Mouse (Mus musculus) heart, embryonic 14.5 days (tissue): ENCODE measurements around the gene Cd44. TPM values are rescaled to one million over a fixed set of nuclear protein-coding genes. Genes with fewer than 3 reads are reported as not detected.

Experiments
- ATAC-seq: fragments of 200-750 bp; cut with Nextera tagmentation; 2 replicates; pipeline ENCODE4 v1.8.0; 2017; ENCODE audit warnings: low read depth, moderate TSS enrichment; ENCODE audit not compliant: insufficient number of reproducible peaks, insufficient read depth, low FRiP score
- H3K27ac ChIP-seq, 2 experiments: fragments of 200-500 bp in 1 of 2; fragments of 300-500 bp in 1 of 2; sonication (generic) in 1 of 2; replicated peaks in 1 of 2; 2 replicates each; pipeline ENCODE4 v1.5.1; 2012 to 2014; ENCODE audit warnings: low read depth in 2 of 2, low read length in 2 of 2, control low read depth in 1 of 2, mild to moderate bottlenecking in 1 of 2, mixed read lengths in 1 of 2; ENCODE audit not compliant: control insufficient read depth in 1 of 2, insufficient read depth in 1 of 2
- H3K27me3 ChIP-seq: fragments of 300-500 bp; sonication (generic); 2 replicates; pipeline ENCODE4 v1.6.1; 2014; ENCODE audit warnings: mild to moderate bottlenecking, low read length, control low read depth; ENCODE audit not compliant: control insufficient read depth, insufficient read depth
- H3K36me3 ChIP-seq: fragments of 300-500 bp; sonication (generic); 2 replicates; pipeline ENCODE4 v1.6.1; 2014; ENCODE audit warnings: mild to moderate bottlenecking, control low read depth, low read length, mixed read lengths; ENCODE audit not compliant: control insufficient read depth, insufficient read depth
- H3K4me1 ChIP-seq, 2 experiments: fragments of 200-500 bp in 1 of 2; fragments of 300-500 bp in 1 of 2; sonication (generic) in 1 of 2; 2 replicates each; pipeline ENCODE4 v1.6.1; 2012 to 2014; ENCODE audit warnings: low read length in 2 of 2, control low read depth in 1 of 2, mixed read lengths in 1 of 2; ENCODE audit not compliant: control insufficient read depth in 2 of 2, insufficient read depth in 2 of 2
- H3K4me2 ChIP-seq: fragments of 300-500 bp; sonication (generic); 2 replicates; pipeline ENCODE4 v1.6.1; 2014; ENCODE audit warnings: mild to moderate bottlenecking, low read length
- H3K4me3 ChIP-seq, 2 experiments: fragments of 200-500 bp in 1 of 2; fragments of 300-500 bp in 1 of 2; sonication (generic) in 1 of 2; 2 replicates each; pipeline ENCODE4 v1.5.1; 2012 to 2014; ENCODE audit warnings: low read length in 2 of 2, mild to moderate bottlenecking in 2 of 2, control low read depth in 1 of 2, low read depth in 1 of 2, moderate library complexity in 1 of 2; ENCODE audit not compliant: control insufficient read depth in 1 of 2, insufficient read depth in 1 of 2
- H3K9ac ChIP-seq: fragments of 300-500 bp; sonication (generic); 2 replicates; pipeline ENCODE4 v1.6.1; 2014; ENCODE audit warnings: mild to moderate bottlenecking, low read length
- H3K9me3 ChIP-seq: fragments of 300-500 bp; sonication (generic); 2 replicates; pipeline ENCODE4 v1.6.1; 2016; ENCODE audit warnings: low read length, control low read depth; ENCODE audit not compliant: control insufficient read depth
- WGBS: fragments of 180-500 bp; shearing (Covaris S2); extraction: QIAGEN DNeasy Blood & Tissue Kit; methylation state at CpG from one replicate; pipeline ENCODE4 v1.1.7; 2014; 5-methylcytosine and 5-hydroxymethylcytosine counted together
- polyA plus RNA-seq: library from polyadenylated mRNA; unstranded; fragments of >200 nt; fragmentation: Nextera tagmentation; extraction: Ambion mirVana; gene quantifications from 2 replicates; pipeline ENCODE4 v1.2.1, GENCODE M21; 2014

Cd44 gene
- polyA plus RNA-seq, 1 experiment from 2014 or later: 22.9 TPM

DNA sequence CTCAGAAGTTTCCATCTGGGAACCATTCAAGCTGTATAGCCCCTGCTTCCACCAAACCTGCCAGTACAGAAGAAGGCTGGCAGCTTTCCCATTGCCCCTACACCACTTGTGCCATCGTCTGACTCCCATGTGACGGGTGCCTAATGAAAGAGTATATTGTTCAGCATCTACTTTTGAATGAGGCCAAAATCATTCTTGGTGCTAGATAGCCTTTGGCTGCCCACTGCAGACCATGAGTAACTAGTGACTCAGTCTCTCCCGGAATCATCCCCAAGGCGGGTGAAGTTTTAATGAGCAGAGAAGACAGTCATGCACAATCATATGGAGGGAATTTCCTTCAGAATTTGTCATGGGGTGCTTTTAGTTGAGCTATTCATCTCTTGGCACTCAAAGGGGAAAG, 28.3 kb downstream of the Cd44 start:
- Histone ChIP-seq H3K27me3 (no peaks in the 10 kb centered on the region), H3K36me3 (no peaks in the 10 kb centered on the region), H3K27ac (no peak overlapping the region), H3K4me2 (no peak overlapping the region), H3K9ac (no peak overlapping the region), H3K9me3 (no peaks in the 10 kb centered on the region), H3K4me1 (peaks cover 7 to 18% of the 10 kb centered on the region in 2 experiments), H3K4me3 (no peak overlapping the region)
- 86% methylated on average over 4 of the region's 4 CpGs for WGBS
- no peak for ATAC-seq

DNA sequence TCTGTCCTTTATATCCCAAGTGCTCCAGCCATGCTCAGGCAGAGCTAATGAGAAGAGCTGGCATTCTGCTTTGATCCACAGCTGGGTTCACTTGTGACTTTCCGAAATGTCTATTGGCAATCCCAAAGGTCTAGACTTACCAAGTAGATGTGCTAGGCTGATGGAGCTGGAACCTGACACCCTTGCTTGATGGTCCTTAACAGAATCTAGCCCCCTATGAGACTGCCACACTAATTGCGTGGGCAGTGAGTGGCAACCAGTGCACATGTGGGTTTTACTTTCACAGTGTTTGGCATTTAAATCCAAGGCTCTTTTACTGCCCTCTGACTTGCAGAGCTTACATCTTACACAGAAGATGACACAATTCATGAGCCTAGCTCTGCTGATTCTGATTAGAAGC, 29.0 kb downstream of the Cd44 start:
- Histone ChIP-seq H3K9me3 (no peaks in the 10 kb centered on the region), H3K4me2 (no peak overlapping the region), H3K9ac (no peak overlapping the region), H3K27ac (no peak overlapping the region), H3K27me3 (no peaks in the 10 kb centered on the region), H3K4me1 (peaks cover 10 to 22% of the 10 kb centered on the region in 2 experiments), H3K4me3 (no peak overlapping the region), H3K36me3 (no peaks in the 10 kb centered on the region)
- WGBS: 92% methylated on average over 2 of the region's 2 CpGs
- no peak for ATAC-seq

DNA sequence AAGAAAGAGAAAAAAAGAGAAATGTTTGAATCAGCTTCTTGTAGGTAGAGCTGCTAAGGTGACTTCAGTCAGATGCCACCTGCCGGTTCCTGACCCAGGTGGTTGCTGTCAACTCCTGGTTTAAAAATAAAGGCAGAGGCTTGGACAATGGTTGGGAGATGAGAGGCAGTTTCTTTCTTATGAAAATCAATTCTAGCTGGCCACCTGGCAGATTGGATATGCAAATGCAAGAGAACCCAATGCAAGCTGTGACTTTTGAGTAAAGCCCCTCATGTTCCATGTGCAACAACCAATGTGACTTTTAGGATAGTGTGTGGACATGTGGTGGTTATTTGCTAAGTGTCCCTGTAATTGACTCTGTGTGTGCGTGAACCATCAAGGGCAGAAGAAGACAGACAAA, 33.0 kb downstream of the Cd44 start:
- Histone ChIP-seq H3K4me1 (peaks cover 12 to 26% of the 10 kb centered on the region in 2 experiments), H3K9me3 (no peaks in the 10 kb centered on the region), H3K27ac (no peak overlapping the region), H3K4me2 (no peak overlapping the region), H3K4me3 (no peak overlapping the region), H3K9ac (no peak overlapping the region), H3K36me3 (peaks cover 6% of the 10 kb centered on the region; the same call in 1 of the 2 replicates), H3K27me3 (no peaks in the 10 kb centered on the region)
- WGBS: 84% methylated on average over 2 of the region's 2 CpGs
- ATAC-seq: no peak

DNA sequence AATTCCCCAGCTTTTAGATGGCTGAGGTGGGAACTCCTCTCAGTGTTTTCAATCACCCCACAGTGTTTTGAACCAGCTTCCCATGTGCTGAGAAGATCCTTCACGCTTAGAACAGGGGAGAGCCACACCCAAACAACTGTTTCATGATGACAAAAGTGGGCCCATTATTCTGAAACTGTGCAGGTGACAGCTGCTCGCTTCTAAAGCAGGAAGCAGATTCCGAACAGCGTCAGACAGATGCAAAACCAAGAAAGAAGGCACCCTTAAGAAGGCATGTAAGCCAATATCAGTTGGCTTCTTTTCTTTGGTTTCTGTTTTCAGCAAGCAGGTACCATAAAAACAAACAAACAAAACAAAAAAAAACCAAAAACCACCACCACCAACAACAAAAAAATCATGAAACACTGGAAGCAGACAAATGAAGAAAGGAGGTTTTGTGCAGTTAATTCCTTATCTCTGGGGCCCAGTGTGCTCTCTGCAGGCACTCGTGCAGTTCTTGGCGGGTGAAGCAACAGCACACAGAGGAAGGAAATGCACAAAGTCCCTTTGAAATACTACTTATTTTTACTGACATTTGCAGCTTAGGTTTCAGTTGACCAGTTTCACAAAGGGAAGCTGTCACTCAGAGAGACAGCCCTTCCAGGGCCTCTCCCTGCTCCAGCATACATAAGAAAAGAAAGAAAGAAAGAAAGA, 33.9 kb downstream of the Cd44 start:
- H3K36me3 ChIP-seq: peaks cover 8% of the 10 kb centered on the region; the same call in 1 of the 2 replicates
- H3K4me1 ChIP-seq: peaks cover 12 to 26% of the 10 kb centered on the region in 2 experiments
- H3K27me3 ChIP-seq: no peaks in the 10 kb centered on the region
- H3K9ac ChIP-seq: peak overlapping the region; percentile 25; the same call in 1 of the 2 replicates
- 20% methylated on average over 6 of the region's 6 CpGs for WGBS
- no peak for ATAC-seq
- peak overlapping the region; percentile 59 to 83 for H3K27ac ChIP-seq
- peak overlapping the region; percentile 27 for H3K4me2 ChIP-seq
- H3K9me3 ChIP-seq: no peaks in the 10 kb centered on the region
- H3K4me3 ChIP-seq: no peak overlapping the region

DNA sequence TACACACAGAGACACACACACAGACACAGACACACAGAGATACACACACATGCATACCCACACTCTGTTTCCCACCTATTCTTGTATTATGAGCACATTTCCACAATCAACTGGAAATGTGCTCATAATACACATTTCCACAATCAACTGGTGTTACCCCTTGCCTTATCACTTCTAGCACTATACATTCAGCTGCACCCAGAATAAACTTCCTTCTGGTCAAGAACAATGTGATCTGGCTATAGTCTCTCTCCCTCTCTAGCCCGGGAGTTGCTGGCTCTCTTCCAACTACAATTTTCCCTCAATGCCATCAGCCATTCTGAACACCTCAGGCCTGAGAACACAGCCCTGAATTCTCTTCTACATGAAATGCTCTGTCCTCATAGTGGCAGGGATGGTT, 34.9 kb downstream of the Cd44 start:
- H3K4me1 ChIP-seq: peaks cover 9 to 23% of the 10 kb centered on the region in 2 experiments
- H3K36me3 ChIP-seq: peaks cover 10% of the 10 kb centered on the region; the same call in 1 of the 2 replicates
- no peak overlapping the region for H3K9ac ChIP-seq
- H3K27me3 ChIP-seq: no peaks in the 10 kb centered on the region
- 0% methylated on average over 1 of the region's 1 CpGs for WGBS
- peak overlapping the region; percentile 70 to 83 for H3K27ac ChIP-seq
- no peak overlapping the region for H3K4me3 ChIP-seq
- H3K9me3 ChIP-seq: no peaks in the 10 kb centered on the region
- no peak overlapping the region for H3K4me2 ChIP-seq
- ATAC-seq: peak; percentile 52; the same call in 1 of the 2 replicates

DNA sequence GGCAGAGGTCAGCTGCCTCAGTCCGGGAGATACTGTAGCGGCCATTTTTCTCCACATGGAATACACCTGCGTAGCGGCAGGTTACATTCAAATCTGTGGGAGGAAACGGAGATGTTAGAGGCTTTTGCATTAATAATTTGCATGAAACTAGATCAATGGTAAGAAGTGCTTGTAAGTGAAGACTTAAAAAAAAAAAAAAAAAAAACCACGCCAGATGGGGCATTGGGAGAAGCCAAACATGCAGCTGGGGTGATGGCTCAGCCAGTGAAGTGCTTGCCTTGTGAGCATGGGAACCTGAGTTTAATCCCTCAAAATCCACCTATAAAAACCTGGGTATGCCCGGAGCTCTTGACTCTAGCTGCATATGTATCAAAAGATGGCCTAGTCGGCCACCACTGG, 36.1 kb downstream of the Cd44 start:
- Histone ChIP-seq H3K9ac (no peak overlapping the region), H3K4me2 (no peak overlapping the region), H3K36me3 (peaks cover 18% of the 10 kb centered on the region), H3K9me3 (no peaks in the 10 kb centered on the region), H3K4me1 (peaks cover 9 to 23% of the 10 kb centered on the region in 2 experiments), H3K27ac (0 out of 4 replicates have a peak overlapping the region, but pooled peaks of 1 of the 2 experiments have one; percentile 3), H3K4me3 (no peak overlapping the region), H3K27me3 (no peaks in the 10 kb centered on the region)
- 94% methylated on average over 8 of the region's 8 CpGs for WGBS
- ATAC-seq: no peak

DNA sequence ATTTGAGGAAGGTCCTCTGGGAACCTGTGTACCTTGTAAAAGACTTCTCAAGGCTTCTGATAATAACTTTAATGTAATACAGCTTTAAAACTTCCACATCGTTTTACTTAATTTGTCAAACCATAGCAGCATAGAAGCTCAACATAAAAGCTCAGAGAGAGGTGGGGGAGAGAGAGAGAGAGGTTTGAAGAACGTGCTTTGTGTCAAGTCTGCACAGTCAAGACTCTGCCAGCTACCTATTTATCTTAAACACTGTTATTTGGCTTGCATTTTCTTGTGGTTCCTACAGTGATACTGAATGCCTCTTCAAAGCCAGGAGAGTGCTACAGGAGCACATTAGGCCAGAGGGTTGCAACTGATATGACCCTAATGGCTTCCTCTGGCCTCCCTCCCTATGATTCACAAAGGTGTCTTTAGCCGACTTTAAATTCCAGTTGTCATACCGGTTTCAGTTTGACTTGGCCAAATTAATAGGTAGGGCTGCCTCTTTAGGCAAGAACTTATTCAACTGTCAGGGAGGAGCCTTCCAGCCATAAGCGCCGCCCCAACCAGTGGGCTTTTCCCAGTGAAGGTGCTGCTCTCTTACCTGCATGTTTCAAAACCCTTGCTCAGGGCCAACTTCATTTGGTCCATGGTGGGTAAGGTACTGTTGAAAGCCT, 36.6 kb downstream of the Cd44 start:
- no peaks in the 10 kb centered on the region for H3K9me3 ChIP-seq
- no peaks in the 10 kb centered on the region for H3K27me3 ChIP-seq
- no peak overlapping the region for H3K4me3 ChIP-seq
- H3K27ac ChIP-seq: 0 out of 4 replicates have a peak overlapping the region, but pooled peaks of 1 of the 2 experiments have one; percentile 3
- WGBS: 79% methylated on average over 6 of the region's 6 CpGs
- peaks cover 23% of the 10 kb centered on the region for H3K36me3 ChIP-seq
- no peak overlapping the region for H3K4me2 ChIP-seq
- H3K9ac ChIP-seq: no peak overlapping the region
- no peak for ATAC-seq
- peaks cover 9 to 23% of the 10 kb centered on the region in 2 experiments for H3K4me1 ChIP-seq
